50 mouse cellular contexts compared by ENCODE assay signal in genomic region chr13:56467786-56468185, GRCm38 (mm10). TPM values are rescaled to one million over a fixed set of nuclear protein-coding genes. Genes with fewer than 3 reads are reported as not detected.
"Had no signal": no experiment of that assay in that cellular context is flagged by ENCODE, and none has a peak within 500 bp of the region (broad histone marks: within the 10 kb centered on the region; RNA-seq: fewer than 3 reads in every experiment).

No protein-coding gene starts in this region.

- H3K9me3 ChIP-seq: heart, embryonic 12.5 days; heart, embryonic 13.5 days; heart, embryonic 15.5 days; hindbrain, embryonic 10.5 days; hindbrain, embryonic 12.5 days; hindbrain, embryonic 13.5 days; hindbrain, embryonic 15.5 days; intestine, embryonic 15.5 days; kidney, embryonic 15.5 days had no signal

- H3K27ac ChIP-seq: heart, embryonic 13.5 days; heart, embryonic 15.5 days; hindbrain, embryonic 10.5 days; hindbrain, embryonic 12.5 days; hindbrain, embryonic 13.5 days; hindbrain, embryonic 14.5 days; hindbrain, embryonic 15.5 days; hindbrain, postnatal 0 days; intestine, embryonic 15.5 days; kidney, embryonic 15.5 days; kidney, postnatal 0 days; layer of hippocampus, adult 2 months; left cerebral cortex, adult 2 months had no signal

- H3K27me3 ChIP-seq: hindbrain, embryonic 15.5 days; intestine, embryonic 15.5 days; kidney, embryonic 15.5 days had no signal

- H3K4me2 ChIP-seq: heart, embryonic 12.5 days; heart, embryonic 13.5 days; heart, embryonic 15.5 days; hindbrain, embryonic 12.5 days; hindbrain, embryonic 13.5 days; hindbrain, embryonic 14.5 days; hindbrain, embryonic 15.5 days; intestine, embryonic 15.5 days; kidney, embryonic 15.5 days had no signal

- DNase-seq: heart, postnatal 10 days; heart, postnatal 14 days; heart, postnatal 36 days; heart, postnatal 4 days; kidney, adult 11 months; kidney, adult 18-20 months; kidney, adult 2 months; kidney, adult 8-10 months; kidney, adult 9 months; kidney, postnatal 10 days; kidney, postnatal 14 days; kidney, postnatal 25 days; kidney, postnatal 36 days; kidney, postnatal 4 days; layer of hippocampus, adult 9-11 months; layer of hippocampus, postnatal 36 days had no signal

- H3K4me3 ChIP-seq: heart, embryonic 12.5 days; heart, embryonic 13.5 days; heart, embryonic 15.5 days; hindbrain, embryonic 10.5 days; hindbrain, embryonic 12.5 days; hindbrain, embryonic 13.5 days; hindbrain, embryonic 15.5 days; intestine, embryonic 15.5 days; kidney, embryonic 15.5 days; layer of hippocampus, adult 2 months; left cerebral cortex, adult 2 months had no signal

- ATAC-seq: hindbrain, embryonic 16.5 days; hindbrain, postnatal 0 days; inflammation-experienced regulatory T-cells, adult 6 months; intestine, embryonic 15.5 days; intestine, embryonic 16.5 days; intestine, postnatal 0 days had no signal

- H3K36me3 ChIP-seq: heart, embryonic 12.5 days; heart, embryonic 13.5 days; heart, embryonic 15.5 days; hindbrain, embryonic 10.5 days; hindbrain, embryonic 12.5 days; hindbrain, embryonic 13.5 days; hindbrain, embryonic 15.5 days; intestine, embryonic 15.5 days; kidney, embryonic 15.5 days had no signal

- H3K4me1 ChIP-seq: heart, embryonic 12.5 days; heart, embryonic 13.5 days; heart, embryonic 15.5 days; intestine, embryonic 15.5 days had no signal

- H3K9ac ChIP-seq: heart, embryonic 12.5 days; heart, embryonic 13.5 days; heart, embryonic 15.5 days; hindbrain, embryonic 12.5 days; hindbrain, embryonic 13.5 days; hindbrain, embryonic 14.5 days; hindbrain, embryonic 15.5 days; intestine, embryonic 15.5 days; kidney, embryonic 15.5 days had no signal

RNA-seq across cellular contexts. Expression of gene Il9, which starts 14.3 kb away (rescaled TPM):
- total RNA-seq: heart, postnatal 10 days; heart, postnatal 14 days; heart, postnatal 36 days; heart, postnatal 4 days; hematopoietic stem cell, adult 5-6 weeks; hindbrain, postnatal 0 days; layer of hippocampus, adult 18-20 months; layer of hippocampus, adult 2 months; layer of hippocampus, adult 8-10 months; layer of hippocampus, postnatal 10 days; layer of hippocampus, postnatal 14 days; layer of hippocampus, postnatal 25 days; layer of hippocampus, postnatal 36 days; left cerebral cortex, adult 18-20 months; left cerebral cortex, adult 2 months; left cerebral cortex, adult 8-10 months had no signal
- polyA plus RNA-seq: heart, embryonic 12.5 days; heart, embryonic 13.5 days; heart, embryonic 14.5 days; heart, embryonic 15.5 days; heart, embryonic 16.5 days; heart, postnatal 0 days; hindbrain, embryonic 10.5 days; hindbrain, embryonic 11.5 days; hindbrain, embryonic 12.5 days; hindbrain, embryonic 13.5 days; hindbrain, embryonic 14.5 days; hindbrain, embryonic 15.5 days; hindbrain, embryonic 16.5 days; hindbrain, postnatal 0 days; inflammation-experienced regulatory T-cells, adult 6 months; intestine, embryonic 14.5 days; intestine, embryonic 15.5 days; intestine, embryonic 16.5 days; intestine, postnatal 0 days; kidney, adult 2 months; kidney, embryonic 14.5 days; kidney, embryonic 15.5 days; kidney, embryonic 16.5 days; kidney, postnatal 0 days; large intestine, adult 2 months had no signal

RNA-seq across cellular contexts. Expression of gene Slc25a48, which starts 29.6 kb away (rescaled TPM):
- total RNA-seq: hematopoietic stem cell, adult 5-6 weeks; hindbrain, postnatal 0 days; layer of hippocampus, adult 2 months; layer of hippocampus, postnatal 10 days; layer of hippocampus, postnatal 25 days; left cerebral cortex, adult 2 months had no signal
- polyA plus RNA-seq: heart, embryonic 12.5 days; heart, embryonic 14.5 days; heart, postnatal 0 days; hindbrain, embryonic 12.5 days; hindbrain, embryonic 13.5 days; hindbrain, embryonic 14.5 days; hindbrain, embryonic 15.5 days; hindbrain, postnatal 0 days; inflammation-experienced regulatory T-cells, adult 6 months; intestine, embryonic 16.5 days had no signal

RNA-seq across cellular contexts. Expression of gene Gm3045, which starts 41.4 kb away (rescaled TPM):
- total RNA-seq: heart, postnatal 10 days; heart, postnatal 14 days; heart, postnatal 36 days; heart, postnatal 4 days; hematopoietic stem cell, adult 5-6 weeks; hindbrain, postnatal 0 days; layer of hippocampus, adult 18-20 months; layer of hippocampus, adult 2 months; layer of hippocampus, adult 8-10 months; layer of hippocampus, postnatal 10 days; layer of hippocampus, postnatal 14 days; layer of hippocampus, postnatal 25 days; layer of hippocampus, postnatal 36 days; left cerebral cortex, adult 18-20 months; left cerebral cortex, adult 2 months; left cerebral cortex, adult 8-10 months had no signal
- polyA plus RNA-seq: heart, embryonic 12.5 days; heart, embryonic 13.5 days; heart, embryonic 14.5 days; heart, embryonic 15.5 days; heart, embryonic 16.5 days; heart, postnatal 0 days; hindbrain, embryonic 10.5 days; hindbrain, embryonic 11.5 days; hindbrain, embryonic 12.5 days; hindbrain, embryonic 13.5 days; hindbrain, embryonic 14.5 days; hindbrain, embryonic 15.5 days; hindbrain, embryonic 16.5 days; hindbrain, postnatal 0 days; inflammation-experienced regulatory T-cells, adult 6 months; intestine, embryonic 14.5 days; intestine, embryonic 15.5 days; intestine, embryonic 16.5 days; intestine, postnatal 0 days; kidney, adult 2 months; kidney, embryonic 14.5 days; kidney, embryonic 15.5 days; kidney, embryonic 16.5 days; kidney, postnatal 0 days; large intestine, adult 2 months had no signal
